Mouse (Mus musculus) spleen, embryonic (tissue): ENCODE data around the gene Ptpn7.

Source experiments
- CTCF ChIA-PET: fragments of 350-600 bp; sonication (Branson Sonifier 250); formaldehyde crosslinking; loops from one replicate; lab custom pipeline; 2022; lab: Charles Lee

The Ptpn7 gene

DNA sequence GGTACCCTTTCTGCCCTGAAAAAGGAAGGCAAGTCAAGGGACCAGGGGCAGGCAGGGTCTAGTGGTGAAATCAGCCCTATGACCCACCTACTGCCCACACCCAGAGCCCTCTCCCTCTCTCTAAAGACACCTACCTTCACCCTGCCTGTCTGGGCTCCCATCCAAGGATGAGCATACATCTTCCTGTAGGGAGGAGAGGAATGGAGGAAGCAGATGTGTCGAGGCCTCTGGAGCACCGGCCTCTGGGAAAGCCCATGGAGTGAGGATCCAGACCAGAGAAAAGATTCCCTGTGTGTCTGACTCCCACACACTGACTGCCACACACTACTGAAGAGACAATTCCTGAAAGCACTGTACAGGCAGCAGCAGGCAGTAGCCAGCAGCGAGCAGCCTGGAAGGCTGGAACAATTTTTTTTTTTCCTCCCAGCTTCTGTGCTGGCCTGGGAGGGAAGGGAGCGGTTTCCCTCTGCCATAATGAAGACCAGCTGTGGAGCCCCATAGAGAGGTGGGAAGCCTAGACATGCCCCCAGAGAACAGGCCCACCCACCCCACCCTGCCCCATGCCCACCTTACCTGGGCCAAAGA, 6.0 kb upstream of the Ptpn7 start:
- CTCF ChIA-PET, result interaction anchor here (0.8 kb wide), 1 partner anchor 28 kb away, joined by 7 read pairs; no protein-coding TSS in a partner anchor

DNA sequence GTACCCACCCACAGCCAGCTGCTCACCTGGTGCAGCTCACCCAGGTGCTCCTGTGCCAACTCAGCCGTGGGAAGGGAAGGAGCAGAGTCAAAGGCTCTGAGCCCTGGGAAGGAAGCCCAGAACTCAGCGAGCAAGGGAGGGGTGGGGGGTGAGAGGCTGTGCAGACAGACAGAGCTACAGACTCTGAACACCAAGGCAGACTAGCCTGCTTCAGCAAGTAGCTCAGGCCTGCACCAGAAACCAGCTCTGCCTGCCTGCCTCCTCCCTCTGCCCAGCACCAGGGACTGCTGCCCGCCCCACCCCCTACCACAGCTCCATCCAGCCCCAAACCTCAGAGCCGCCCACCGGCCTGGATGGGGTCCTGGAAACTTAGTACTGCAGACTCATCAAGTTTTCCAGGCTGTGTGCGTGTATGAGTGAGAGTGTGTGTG, 4.5 kb upstream of the Ptpn7 start:
- CTCF ChIA-PET, result no interaction called here

DNA sequence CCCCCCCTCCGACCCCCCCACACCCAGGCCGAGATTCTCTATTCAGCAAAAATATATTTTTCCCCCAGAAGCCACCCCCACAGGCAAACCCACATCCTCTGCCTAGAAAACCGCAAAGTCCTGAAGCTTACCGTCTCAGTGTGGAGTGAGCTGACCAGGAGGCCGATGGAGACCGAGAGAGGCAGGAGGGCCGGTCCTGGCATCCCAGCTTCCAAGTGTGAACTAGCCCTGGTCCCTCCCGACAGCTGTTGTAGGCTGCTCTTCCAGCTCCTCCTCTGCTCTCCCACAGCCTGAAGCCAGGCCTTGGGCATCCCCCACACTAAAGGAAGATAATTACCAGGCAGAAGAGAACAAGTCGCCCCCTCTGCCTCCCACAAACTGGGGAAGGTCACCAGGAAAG, 3.5 kb upstream of the Ptpn7 start:
- CTCF ChIA-PET, result no interaction called here

DNA sequence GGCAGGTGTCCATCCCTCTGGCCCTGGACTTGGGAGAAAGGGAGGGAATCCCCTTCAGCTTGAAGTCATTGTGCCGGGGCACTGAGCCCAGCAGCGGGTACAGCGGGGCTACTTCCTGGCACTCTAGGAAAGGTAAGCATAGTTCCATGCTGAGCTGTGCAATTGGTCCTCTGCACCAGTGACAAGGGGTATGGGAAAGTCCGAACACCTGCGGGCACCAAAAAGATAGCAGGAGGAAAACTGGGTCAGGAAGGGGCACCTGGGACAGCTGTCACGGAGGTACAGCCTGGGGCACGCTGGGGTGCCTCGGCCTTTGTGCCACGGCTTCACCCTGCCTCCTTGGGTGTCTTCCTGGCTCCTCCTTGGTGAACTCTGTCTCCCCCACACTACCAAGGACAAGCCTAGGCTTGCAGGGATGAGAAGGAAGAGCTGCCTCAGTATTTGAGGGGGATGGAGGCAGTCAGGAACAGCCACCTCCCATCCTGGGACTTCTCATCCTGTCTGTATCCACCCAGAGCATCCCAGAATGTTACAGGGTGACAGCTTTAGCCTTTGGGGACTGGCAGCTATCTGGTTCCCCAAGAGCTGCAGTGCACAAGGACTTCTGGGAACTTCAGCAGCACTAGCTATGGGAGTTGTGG, 2.8 kb upstream of the Ptpn7 start:
- CTCF ChIA-PET, result interaction anchor here (1.5 kb wide), 1 partner anchor 19 kb away, joined by 7 read pairs; no protein-coding TSS in a partner anchor

DNA sequence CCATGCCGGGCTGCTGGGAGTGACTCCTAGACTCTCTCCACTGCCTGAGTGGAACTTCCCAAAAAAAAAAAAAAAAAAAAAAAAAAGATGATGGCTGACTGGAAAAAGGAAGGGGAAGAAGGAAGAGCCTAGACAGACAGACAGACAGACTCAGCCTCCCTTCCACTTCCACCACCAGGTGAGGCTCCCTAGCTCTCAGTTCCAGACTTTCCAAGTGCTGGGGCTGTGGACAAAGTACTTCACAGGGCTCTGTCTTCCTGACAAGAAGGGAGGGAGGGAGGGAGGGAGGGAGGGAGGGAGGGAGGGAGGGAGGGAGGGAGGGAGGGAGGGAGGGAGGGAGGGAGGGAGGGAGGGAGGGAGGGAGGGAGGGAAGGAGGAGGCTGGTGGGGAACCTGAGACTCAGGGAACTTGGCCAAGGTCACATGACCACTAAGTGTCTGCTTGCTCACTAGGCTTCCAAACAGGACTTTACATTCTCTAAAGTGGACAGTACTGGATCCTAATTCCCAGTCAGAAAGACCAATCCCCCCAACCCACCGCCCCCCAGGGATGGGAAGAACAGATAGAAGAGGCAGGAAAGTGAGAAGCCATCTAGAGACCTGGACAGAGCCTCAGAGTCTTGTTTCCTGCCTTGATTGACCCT, 2.0 kb upstream of the Ptpn7 start:
- CTCF ChIA-PET, result interaction anchor here (1.5 kb wide), 1 partner anchor 20 kb away, joined by 7 read pairs; no protein-coding TSS in a partner anchor

DNA sequence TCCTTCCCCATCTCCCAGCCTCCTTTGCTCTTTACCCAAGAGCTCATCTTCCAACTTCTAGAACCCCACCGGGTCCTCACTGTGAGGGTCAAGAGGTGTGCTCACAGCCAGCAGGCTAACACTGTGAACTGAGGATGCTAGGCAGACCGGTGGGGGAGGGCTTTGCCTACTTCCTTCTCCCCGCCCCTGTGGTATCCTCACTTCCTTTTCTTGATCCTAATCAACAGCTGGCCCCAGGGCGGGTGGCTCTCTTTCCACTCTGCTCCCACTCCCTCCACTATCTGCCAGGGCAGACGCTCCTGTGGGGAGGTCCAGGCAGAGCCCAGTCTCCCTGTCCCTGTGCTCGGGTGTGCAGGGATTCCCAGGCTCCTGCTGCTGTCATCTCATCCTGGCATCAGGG, 1.5 kb upstream of the Ptpn7 start:
- CTCF ChIA-PET, result interaction anchor here (1.5 kb wide), 1 partner anchor 20 kb away, joined by 7 read pairs; no protein-coding TSS in a partner anchor

DNA sequence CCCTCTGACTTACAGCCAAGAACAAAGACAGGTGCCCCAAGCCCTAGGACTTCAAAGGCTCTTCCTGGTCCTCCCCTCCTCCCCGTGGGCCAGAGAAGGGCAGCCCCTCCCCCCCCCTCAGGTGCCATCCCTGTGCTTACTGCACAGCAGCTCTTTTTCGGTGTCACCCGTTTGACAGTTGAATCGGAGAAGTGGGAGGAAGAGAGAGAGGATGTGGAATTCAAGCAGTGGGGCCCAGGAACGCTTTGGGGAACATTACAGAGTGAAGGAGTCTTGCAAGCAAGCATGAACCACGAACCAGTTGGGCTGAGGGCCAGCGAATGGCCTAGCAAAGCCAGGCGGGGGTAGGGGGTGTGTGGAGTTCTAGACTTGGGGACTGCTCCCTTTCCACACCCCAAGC, 940 bp upstream of the Ptpn7 start:
- CTCF ChIA-PET, result interaction anchor here (2.2 kb wide), 1 partner anchor 16 kb away, joined by 7 read pairs; the partner anchor contains the start of gene Arl8a

DNA sequence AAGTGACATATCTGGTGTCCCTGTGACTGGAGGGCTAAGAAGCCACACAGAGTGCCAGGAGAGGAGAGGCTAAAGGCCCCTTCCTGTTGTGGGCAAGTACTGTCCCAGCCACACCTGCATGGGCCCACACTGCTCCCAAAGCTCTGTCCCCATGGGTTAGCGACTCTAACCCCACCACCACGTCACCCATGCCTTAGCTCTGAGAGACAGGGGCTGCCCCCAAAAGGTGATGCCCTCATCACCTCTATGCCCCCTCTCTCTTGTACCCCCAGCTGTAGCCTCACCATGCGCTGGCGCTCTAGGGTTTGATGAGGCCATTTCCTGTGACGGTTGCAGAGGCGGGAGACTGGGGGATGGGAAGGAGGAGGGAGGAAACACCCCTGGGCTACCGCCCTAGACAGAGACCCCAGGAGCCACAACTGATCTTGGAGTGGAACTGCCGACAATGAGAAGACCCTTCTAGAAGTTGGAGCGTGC, 431 bp downstream of the Ptpn7 start:
- CTCF ChIA-PET, result interaction anchor here (2.2 to 5.9 kb wide), 2 partner anchors 14 to 21 kb away, joined by 7 to 34 read pairs; partner anchors contain the start of gene Arl8a

DNA sequence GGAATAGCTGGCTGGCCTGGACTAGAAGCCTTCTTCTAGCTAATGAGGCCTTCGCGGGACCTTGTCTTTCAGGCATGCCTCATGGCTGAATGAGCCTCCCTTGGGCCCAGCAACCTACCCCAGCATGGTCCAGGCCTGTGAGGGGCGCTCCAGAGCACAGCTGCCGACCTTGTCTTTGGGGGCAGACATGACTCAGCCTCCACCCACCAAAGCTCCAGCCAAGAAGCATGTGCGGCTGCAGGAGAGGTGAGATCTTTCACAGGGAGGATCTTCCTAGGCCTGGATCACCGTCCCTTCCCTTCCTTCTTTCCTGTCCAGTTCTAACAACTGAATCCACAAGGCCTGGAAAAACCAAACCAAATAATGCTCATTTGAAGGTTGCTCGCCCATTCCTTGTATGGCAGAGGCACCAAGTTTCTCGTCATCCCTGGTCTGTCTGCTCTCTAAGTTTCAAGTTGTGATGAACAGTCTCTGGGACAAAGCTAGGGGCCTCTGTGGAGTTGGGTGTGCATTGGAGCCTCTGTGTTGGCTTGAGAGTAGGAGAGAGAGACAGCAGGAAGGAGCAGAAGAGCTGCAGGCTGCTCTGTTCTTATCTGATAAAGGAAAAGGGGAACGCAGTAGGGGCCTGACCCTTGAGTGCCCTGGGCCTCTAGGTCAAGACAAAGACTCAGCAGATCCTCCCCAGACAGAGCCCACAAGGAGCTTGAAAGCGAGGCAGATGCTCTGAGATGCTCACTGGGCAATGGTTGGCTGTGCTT, 1.4 kb downstream of the Ptpn7 start:
- CTCF ChIA-PET, result interaction anchor here (2.2 to 5.9 kb wide), 2 partner anchors 13 to 22 kb away, joined by 7 to 34 read pairs; partner anchors contain the start of gene Arl8a

DNA sequence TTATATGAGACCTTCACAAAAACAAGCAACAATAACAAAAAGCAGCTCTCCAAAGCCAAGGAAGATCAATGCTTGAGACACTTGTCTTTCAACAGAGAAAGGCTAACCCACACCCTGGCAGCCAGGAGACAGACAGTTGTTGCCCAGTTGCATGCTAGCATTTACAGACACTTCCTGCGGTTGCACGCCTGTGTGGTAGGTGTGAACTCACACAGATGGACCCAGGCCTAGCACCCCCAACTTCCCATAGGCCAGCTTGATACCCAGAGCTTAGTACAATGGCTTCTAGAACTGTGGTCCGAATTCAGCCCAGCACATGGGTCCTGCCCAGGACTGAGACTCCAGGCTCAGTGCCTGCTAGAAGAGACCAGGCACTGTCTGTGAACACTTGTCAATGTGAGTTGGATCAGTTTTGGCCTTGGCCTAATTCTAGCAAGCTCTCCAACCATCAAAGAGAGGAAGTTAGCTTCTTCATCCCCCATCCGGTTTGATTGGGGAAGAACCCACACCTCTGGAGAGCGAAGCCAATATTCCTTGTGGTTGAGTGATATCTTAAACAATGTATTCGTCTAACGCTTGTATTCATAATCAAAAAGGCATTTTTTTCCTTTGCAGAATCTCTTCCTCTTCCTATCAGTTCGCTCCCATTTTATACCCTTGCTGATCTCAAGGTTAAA, 2.7 kb downstream of the Ptpn7 start:
- CTCF ChIA-PET, result interaction anchor here (1.2 to 5.9 kb wide), 2 partner anchors 9 to 24 kb away, joined by 3 to 34 read pairs; no protein-coding TSS in a partner anchor

DNA sequence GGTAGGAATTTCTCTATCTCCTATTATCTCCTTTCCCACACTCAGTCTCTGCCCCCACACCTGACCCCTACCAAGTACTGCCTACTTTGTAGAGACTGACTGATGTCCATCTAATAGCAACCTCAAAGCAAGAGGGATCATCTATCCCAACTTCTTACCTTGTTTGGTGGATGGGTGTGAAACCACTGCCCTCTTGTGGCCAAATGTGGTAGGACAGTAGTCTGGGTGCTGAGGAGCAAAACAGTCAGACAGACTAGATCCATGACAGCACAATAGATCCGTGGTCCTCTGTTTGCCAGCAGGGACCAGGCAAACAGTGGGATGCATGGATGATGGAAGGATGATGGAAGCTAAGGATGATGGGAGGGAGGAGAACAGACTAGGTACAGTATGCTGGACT, 4.0 kb downstream of the Ptpn7 start:
- CTCF ChIA-PET, result interaction anchor here (0.5 to 5.9 kb wide), 3 partner anchors 25 to 237 kb away, joined by 3 to 34 read pairs (median 4); no protein-coding TSS in a partner anchor

DNA sequence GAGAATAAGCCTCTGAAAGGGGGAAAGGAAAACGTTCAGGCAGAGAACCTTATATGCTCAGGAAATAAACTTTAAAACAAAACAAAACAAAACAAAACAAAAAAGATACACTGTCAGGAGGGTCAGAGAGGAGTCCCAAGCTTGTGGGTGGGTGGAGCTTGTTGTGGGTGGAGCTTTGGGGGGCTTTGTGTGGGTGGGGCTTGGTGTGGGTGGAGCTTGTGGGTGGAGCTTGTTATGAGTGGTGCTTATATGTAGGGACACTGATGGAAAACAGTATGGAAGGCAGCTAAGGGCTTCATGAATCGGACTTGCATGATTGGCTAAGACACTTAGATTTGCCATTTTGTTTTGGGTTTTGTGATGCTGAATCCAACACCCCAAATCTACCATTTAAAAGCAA, 7.4 kb downstream of the Ptpn7 start:
- CTCF ChIA-PET, result interaction anchor here (0.7 kb wide), 1 partner anchor 956 kb away, joined by 3 read pairs; no protein-coding TSS in a partner anchor

DNA sequence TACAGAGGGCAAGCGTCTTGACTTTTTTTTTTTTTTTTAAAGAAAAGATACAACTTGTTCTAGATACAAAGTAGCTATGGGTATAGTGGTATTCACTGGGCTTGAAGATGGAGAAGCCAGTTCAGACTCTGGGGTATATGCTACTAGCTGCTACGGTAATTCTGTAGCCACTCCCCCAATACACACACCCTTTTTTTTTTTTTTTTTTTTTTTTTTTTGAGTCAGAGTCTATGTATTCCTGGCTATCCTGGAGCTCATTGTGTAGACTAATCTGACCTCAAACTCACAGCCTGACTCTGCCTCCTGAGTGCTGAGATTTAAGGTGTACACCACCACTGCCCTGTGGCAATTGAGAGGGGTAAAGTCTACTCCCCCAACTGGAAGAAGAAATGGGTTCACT, 10.0 kb downstream of the Ptpn7 start:
- CTCF ChIA-PET, result interaction anchor here (0.6 to 0.8 kb wide), 3 partner anchors 21 to 108 kb away, joined by 3 to 6 read pairs (median 3); no protein-coding TSS in a partner anchor

DNA sequence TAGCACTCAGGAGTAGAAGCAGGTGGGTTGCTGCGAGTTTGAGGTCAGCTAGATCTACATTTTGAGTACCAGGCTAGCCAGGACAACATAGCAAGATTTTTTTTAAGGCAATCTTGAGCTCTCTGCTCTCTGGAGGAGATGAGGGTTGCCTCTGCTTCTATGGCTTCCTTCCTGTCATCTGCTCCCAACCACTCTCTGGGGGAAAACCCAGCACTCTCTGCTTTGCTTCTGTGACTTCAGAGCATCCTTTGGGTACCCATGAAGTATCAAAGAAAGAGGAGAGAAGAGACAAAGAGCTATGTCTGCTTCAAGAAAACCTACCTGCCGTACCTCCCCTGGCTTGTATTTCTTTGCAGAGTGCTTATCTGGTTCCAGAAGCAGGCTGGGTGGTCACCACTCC, 11.4 kb downstream of the Ptpn7 start:
- CTCF ChIA-PET, result interaction anchor here (0.7 to 1.1 kb wide), 2 partner anchors 9 to 29 kb away, joined by 3 to 4 read pairs; no protein-coding TSS in a partner anchor

DNA sequence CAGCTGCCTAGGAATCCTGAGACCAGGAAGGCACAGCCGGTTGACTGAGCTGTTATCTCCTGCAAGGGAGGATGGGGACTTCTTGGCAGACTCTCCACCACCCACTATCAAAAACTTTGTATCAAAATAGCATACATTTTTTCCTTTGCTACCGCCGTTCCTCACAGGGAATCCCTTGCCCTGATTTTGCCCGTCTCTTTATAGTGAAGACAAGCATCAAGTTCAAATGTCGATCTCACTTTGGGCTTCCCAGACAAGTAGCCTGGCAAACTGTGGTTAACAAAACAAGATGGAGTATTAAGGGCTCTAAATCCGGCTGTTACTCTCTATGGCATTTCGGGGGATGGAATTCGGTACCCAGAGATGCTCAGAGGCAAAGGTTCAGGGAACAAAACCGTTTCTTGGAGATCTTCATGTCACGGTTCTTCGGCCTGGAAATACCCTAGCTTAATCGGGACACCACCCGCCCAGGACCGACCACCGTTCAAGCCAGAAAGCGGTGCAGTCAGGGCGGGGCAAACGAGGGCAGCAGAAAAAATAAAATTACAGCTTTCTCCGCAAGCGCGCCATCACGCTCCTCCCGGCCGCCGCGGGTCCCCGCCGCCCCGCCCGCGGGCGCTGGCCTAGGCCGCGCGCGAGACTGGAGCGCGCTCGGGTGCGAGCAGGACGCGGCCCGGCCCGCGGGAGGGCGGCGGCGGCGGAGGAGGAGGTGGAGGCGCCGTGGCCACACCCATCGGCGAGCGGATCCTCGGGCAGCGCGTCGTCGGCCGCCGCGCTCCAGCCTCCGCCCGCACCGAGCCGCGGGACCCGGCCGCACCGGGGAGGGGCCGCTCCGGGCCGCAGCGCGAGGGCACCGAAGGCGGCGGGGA, 13.8 kb downstream of the Ptpn7 start, which contains the start of gene Arl8a:
Gene Arl8a, plus strand, starts transcription at position 748 of the 869 bp plus-strand sequence.
- CTCF ChIA-PET, result interaction anchor here (1.7 kb wide), 1 partner anchor 14 kb away, joined by 7 read pairs; the partner anchor contains the start of gene Ptpn7

DNA sequence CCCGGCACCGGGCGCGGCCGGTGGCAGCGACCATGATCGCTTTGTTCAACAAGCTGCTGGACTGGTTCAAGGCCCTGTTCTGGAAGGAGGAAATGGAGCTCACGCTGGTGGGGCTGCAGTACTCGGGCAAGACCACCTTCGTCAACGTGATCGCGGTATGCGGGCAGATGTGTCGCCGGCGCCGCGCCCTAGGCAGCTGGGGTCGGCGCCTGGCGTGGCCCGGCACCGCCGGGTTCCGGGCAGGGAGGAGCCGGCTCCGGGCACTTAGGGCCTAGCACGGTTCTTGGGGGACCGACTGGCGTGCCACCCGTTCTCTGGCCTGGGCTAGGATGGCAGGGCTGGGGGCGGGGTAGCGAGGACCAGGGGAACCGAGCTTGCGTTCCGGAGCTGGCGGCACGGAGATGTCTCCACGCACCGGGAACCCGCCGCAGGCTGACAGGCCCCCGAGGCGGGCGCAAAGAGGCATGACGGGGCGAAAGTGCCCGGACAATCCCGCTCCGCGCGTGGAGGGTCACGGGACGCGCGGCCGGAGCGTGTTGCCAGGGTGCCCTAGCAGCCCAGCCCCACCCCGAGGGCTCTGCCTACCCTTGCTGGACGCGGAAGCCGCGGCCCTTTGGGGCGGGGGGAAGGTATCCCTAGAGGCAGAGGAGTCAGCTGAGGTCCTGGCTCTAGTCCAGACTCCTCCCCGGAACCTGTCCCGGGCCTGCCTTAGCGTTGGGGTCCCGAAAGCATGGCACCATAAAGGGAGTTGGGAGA, 14.6 kb downstream of the Ptpn7 start:
- CTCF ChIA-PET, result interaction anchor here (0.6 to 1.7 kb wide), 2 partner anchors 15 to 185 kb away, joined by 3 to 7 read pairs; partner anchors contain the start of genes Ptpn7 and Ube2t

DNA sequence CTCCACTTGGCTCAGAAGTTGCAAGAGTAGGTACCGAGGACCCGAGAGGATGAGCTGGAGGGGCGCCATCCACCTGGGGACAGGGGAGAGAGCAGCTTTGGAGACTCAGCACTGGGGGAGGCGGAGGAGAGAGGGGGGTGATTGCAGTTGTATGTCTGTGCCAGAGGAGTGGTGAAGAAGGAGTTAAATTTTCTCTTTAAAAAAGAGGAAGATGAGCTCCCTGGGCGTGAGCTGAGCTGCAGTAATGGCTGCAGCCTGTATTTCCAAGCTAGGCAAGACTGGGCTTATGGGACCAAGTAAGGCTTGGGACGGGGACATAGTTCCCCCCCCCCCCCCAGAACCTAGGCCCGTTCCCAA, 15.2 kb downstream of the Ptpn7 start:
- CTCF ChIA-PET, result interaction anchor here (0.6 to 1.7 kb wide), 2 partner anchors 15 to 186 kb away, joined by 3 to 7 read pairs; partner anchors contain the start of genes Ptpn7 and Ube2t

DNA sequence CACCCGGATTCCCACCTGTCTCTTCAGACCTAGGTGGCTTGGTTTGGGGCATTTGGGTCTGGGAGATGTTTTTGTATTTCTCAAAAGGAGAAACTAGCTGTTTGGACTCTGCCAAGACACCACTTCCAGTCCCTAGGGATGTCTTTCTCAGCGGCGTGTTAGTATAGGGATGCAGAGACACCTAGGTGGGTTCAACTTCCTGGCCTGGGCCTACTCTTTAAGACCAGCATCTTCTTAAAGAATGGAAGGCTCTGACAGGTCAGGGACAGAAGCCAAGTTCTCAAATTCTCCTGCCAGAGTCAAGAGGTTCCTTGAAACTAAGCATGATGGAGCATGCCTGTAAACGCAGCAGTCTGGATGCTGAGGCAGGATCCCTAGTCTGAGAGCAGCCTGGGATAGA, 16.0 kb downstream of the Ptpn7 start:
- CTCF ChIA-PET, result interaction anchor here (0.7 kb wide), 1 partner anchor 1528 kb away, joined by 12 read pairs; no protein-coding TSS in a partner anchor
